Mouse (Mus musculus) ZHBTc4 (cell line): ENCODE results near the gene Bace2.

ENCODE experiments used
- DNase-seq: peaks from one replicate; pipeline ENCODE4 v3.0.0-alpha.2; 2011; ENCODE audit warnings: low read depth, low spot score

The Bace2 gene

DNA sequence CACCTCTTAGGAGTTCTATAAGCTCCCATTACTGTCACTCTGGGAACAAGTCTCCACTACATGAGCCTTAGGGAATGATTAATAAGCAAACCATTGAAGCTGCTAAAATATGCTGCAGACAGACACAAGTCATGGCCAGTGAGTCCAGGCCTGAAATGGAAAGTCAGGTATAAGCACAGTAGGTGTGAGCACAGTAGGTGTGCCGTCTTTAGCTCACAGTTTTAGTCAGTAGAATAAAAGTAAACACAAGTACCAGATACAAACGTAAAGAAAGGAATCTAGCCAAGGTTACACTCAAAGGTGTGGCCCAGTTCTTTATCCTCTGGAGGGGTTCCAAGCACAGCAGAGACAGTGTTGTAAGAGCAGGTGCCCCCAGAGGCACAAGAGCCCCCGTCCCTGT lies 110.9 kb downstream of the Bace2 start:
- DNase-seq = no peak

DNA sequence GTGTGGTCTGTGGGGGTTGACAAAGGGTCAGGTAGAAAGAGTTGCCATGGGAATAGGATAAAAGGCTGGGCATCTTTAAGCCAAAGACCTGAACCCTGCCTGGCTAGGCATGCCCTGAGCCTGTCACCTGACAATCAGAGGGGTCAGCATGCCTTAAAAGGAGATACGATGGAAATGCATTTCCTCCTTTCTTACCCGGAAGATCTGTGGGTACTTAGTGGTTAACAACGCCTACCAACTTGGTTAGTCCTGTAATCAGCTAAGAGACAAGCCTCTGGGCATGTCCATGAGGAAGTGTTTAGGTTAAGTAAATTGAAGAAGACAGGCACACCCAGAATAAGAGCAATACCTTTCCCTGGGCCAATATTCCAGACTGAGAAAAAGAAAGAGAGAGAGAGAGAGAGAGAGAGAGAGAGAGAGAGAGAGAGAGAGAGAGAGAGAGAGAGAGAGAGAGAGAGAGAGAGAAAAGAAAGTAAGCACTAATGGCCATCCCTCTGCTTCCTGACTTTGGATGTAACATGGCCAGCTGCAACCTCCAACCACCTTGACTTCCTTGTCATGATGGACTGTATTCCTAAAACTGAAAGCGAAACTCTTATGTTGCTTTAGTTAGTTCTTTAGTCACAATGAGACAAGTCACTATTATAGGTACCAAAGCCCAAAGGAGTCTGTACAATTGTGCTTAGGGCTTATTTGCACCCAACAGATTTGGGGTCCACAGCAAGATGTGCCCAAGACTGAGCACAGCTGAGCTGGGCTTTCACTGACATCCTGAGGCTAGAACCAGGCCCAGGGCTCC lies 111.7 kb downstream of the Bace2 start:
- DNase-seq = no peak

DNA sequence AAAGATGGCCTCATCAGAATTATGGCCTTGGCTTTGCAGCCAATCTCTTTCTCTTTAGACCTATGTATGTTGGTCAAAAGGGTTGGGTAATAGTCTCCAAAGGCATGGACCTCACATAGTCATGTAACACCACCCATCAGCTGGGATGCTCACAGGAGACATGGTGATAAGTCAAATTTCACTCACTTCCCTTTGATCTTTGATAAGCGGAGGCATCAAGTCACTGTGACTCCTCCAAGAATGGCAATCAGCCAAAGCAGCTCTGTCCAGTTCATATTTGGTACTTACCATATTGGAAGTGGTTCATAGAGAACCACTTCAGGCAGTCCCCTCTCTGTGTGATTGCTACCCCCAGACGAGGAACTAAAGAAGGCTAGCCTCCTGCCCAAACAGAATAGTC lies 118.1 kb downstream of the Bace2 start:
- no peak for DNase-seq

DNA sequence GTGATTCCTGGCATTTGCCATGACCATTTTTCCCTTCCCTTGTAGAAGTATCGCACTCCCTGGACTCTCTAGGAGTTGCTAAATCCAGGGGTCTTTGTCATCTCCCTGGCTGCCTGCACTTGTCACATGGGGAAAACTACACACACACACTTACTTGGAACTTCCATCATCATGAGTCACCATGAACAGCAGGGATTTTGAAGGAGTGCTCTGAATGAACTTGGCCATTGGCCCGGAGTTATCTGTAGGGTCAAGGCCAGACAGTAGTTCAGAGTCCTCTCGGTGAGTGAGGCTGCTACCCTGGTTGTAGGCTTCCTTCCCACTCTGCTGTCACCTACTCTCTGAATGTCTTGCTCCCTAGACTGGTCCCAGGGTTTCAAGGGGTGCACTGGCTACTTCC lies 119.0 kb downstream of the Bace2 start:
- no peak for DNase-seq

DNA sequence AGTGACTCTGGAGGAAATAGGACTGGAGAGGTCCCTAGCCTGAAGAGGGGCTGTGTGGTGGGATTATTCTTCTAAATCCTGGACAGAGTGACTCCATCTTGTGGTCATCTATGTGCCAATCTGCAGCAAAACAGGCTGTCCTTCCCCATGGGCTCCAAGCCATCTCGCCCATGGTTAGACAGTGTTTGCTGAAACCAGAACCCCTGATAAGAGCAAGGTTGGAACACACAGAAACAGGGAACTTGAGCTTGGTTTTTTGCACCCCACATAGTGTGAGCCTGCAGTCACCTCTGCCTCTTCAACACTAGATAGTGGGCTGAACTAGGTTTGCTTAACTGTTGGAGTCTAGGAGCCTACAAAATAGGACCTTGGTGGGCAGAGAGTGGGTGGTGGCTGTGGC lies 120.0 kb downstream of the Bace2 start:
- DNase-seq = no peak

DNA sequence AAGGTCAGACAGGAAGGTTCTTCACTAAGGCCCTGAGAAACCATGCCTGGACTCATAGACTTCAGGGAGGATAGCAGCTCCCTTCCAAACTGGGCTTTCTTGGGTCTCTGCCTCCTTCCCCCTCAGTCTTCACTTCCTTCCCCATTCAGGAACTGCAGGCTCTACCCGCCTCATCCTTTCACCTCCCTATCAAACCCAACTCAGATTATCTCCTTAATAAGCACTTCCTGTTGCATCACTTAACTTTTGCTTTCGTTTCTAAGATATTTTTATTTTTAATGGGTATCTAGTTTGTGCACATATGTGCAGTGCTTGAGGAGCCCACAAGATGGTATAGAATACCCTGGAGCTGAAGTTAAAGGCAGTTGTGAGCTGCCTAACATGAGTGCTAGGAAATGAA lies 122.1 kb downstream of the Bace2 start:
- DNase-seq = no peak

DNA sequence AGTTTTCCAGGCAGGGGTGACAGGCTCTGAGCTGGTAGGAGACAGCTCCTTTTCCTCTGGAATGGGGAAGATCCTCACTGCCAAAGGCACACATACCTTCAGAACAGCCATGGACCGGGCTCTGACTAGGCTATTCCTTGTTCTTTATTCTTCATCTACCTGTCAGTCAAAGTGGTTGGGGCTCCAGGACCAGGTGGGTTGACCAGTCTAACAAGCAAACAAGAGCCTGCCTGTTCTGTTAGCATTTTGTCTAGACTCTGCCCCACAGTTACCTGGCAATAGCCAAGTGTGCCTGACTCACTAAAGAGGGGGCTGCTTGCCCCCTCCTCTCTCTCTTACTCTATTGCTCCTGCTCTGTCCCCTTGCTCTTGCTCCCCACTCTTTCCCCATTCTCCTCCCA lies 135.8 kb downstream of the Bace2 start:
- DNase-seq = no peak
